Mouse (Mus musculus) liver, adult 2 months (tissue): ENCODE measurements around the gene Scd1.

ENCODE experiments used
- CTCF ChIP-seq: fragments of 200-500 bp; IDR thresholded peaks from 2 replicates; pipeline ENCODE4 v1.5.1; 2011; ENCODE audit warnings: low read depth, low read length, control low read depth
- POLR2A ChIP-seq: fragments of 200-500 bp; IDR thresholded peaks from 2 replicates; pipeline ENCODE4 v1.6.1; 2011; ENCODE audit warnings: low read length, control low read depth; ENCODE audit not compliant: insufficient read depth; ENCODE audit errors: extremely low read depth

DNA sequence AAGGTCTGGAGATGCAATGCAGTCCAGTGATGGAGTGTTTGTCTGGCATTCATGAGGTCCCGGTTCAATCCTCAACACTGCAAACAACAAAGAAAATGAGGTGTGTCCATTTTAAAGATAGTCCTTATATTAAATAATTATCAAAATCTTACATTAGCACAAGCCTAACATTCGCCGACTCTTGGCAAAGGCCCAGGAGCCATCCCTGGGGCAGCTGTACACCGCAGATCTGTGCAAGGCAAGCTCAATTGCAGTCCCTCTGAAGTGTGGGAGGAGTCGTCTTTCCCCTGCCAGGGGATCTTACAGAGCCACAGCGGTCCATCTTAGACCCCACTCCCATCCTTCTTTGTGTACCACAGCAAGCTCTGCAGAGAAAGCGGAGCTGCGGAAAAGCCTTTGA, 49.0 kb downstream of the Scd1 start:
- no peak for TF ChIP-seq CTCF
- no peak for TF ChIP-seq POLR2A
